Mouse (Mus musculus): Measurements from ENCODE around the gene Arf4. TPM values are rescaled to one million over a fixed set of nuclear protein-coding genes. Genes with fewer than 3 reads are reported as not detected.
A peak's percentile ranks its signal among the peaks of the same experiment; 100 is the strongest.

Arf4 gene
- total RNA-seq (2021): 100 to 1,000 TPM; 113 to 117 TPM

DNA sequence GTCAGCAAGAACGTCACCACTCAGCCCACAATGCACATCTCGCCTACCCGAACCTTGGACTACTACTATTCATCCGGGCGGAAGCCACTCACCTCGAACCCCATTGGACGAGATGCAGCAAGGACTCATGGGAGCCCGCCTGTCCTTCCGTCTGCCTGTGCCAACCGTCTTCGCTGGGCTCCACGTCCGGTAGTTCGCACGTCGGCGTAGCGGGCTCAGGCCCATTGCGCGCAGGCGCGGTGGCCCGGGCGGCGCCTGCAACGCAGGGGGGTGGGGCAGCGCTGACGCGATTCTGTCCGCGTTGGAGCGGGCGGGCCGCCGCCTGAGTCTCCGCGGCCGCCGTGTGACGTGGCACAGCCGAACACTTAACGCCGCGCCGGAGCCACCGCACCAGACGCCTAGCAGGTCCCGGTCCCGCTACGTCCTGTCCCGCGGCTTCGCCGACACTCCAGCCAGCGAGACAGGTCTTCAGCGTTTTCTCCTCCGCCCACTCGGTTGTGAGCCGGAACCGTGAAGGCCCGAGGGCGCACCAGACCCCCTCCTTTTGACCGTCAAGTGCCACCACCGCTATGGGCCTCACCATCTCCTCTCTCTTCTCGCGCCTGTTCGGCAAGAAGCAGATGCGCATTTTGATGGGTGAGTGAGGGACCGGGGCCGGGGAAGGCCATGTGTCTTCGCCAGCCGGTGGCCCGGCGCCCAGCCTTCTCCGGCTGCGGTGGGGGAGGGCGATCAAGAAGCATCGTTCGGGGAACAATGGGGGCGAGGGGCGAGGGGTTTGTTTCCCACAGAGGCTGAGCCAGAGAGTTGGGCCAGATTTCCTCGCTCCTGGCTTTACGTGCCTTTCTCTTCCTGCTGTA is at the start of gene Arf4:
Gene Arf4, plus strand, starts transcription at position 224 of the 857 bp plus-strand sequence.
- intact Hi-C loops (cut with DNase I): loop anchor here (5.0 kb wide), 2 partner anchors 106 to 146 kb away; partner anchors contain the start of gene Slmap

GRCm38 (mm10) chr14:26591353-26591752 is 46.5 kb upstream of the Arf4 start:
- intact Hi-C loops (cut with DNase I): no loop called here

More for the DNA sequence above, at the start of gene Arf4:
- DNase-seq (ENCODE audit: low spot score in 2 of 2): peak; percentile 98 to 100

GRCm38 (mm10) chr14:26593281-26593895 is 44.5 kb upstream of the Arf4 start:
- no peak for DNase-seq (ENCODE audit: low spot score in 2 of 2)
- intact Hi-C loops (cut with DNase I): no loop called here

More at GRCm38 (mm10) chr14:26591353-26591752, 46.5 kb upstream of the Arf4 start:
- DNase-seq (ENCODE audit: low spot score in 2 of 2): no peak

- intact Hi-C loops (cut with DNase I): loop anchor here (5.0 kb wide), 1 partner anchor 108 kb away; no protein-coding TSS in a partner anchor
- DNase-seq (ENCODE audit: low spot score in 2 of 2): no peak
Observed at GRCm38 (mm10) chr14:26595167-26595566, 42.7 kb upstream of the Arf4 start.

DNA sequence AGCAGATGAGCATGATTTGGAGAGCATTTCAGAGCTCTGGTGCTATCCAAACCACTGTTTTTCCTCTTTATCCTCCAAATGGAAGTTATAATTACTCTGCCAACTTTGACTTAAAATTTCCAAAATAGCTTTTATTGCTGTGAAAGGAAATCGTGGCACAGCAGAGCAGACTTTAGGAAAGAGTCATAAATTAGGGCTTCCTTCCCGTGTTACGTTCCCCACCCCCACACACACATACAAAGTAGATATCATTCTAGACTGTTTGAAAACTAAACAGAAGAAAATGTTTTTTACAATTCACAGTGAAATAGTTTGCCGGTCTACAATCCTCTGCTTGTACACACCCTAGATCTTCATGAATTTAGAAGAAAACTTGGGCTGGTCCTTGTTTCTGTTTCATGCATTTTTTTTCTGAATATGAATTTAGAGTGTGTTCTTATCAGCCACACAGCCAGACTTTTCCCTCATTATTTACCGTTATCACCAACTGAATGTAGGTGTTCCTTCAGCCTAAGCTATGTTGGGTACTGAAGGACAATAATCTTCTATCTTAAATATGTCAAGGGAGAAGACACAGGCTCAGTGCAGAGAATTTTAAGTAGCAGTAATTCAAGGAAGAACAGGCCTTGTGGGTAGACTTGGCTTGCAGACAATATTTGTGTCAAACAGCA is 42.0 kb upstream of the Arf4 start:
- intact Hi-C loops (cut with DNase I): loop anchor here (5.0 kb wide), 1 partner anchor 109 kb away; no protein-coding TSS in a partner anchor
- DNase-seq (ENCODE audit: low spot score in 2 of 2): peak in 1 of 2 experiments; percentile 3

DNA sequence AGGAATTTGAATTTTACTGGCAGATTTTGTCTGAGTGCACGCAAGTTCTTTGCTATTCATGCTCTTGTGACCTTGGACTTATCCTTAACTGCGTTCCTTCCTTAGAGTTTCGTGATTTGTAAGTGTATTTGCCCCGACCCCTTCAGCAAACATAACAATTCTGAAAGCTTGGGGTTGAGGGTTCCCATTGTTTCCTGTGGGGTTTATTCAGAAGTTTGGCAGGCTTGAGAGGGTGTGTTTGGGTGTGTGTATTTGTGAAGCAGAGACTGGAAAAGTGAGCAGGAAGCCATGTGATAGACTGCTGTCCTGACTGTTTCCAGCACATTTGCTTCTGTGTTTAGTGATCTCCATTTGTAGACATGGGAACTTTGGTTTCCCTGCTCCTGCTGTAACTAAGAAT is 32.5 kb upstream of the Arf4 start:
- DNase-seq (ENCODE audit: low spot score in 2 of 2): no peak
- intact Hi-C loops (cut with DNase I): no loop called here

DNA sequence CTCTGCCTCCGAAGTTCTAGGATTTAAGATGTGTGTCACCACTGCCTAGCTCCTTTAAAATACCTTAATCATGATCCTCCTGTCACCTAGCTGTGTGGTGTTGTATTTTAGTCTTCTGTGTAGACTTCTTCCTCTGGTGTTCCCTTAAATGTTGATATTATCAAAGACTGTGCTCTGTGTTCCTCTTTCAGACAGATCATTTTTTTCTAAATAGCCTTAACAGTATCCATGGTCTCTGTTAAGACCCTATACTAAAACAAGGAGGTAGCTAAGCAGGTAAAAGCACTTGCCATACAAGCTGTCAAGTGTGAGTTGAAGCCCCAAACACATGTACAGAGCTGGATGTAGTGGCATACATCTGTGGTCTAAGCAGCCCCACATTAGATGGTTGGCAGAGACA is 28.2 kb upstream of the Arf4 start:
- intact Hi-C loops (cut with DNase I): no loop called here

GRCm38 (mm10) chr14:26610689-26611088 is 27.2 kb upstream of the Arf4 start:
- intact Hi-C loops (cut with DNase I): no loop called here
- DNase-seq (ENCODE audit: low spot score in 2 of 2): no peak

More for the DNA sequence above, 28.2 kb upstream of the Arf4 start:
- no peak for DNase-seq (ENCODE audit: low spot score in 2 of 2)

- DNase-seq (ENCODE audit: low spot score in 2 of 2): no peak
- intact Hi-C loops (cut with DNase I): no loop called here
Observed at GRCm38 (mm10) chr14:26625301-26625700, 12.6 kb upstream of the Arf4 start.

GRCm38 (mm10) chr14:26626605-26627140 is 11.2 kb upstream of the Arf4 start:
- no peak for DNase-seq (ENCODE audit: low spot score in 2 of 2)
- intact Hi-C loops (cut with DNase I): no loop called here

DNA sequence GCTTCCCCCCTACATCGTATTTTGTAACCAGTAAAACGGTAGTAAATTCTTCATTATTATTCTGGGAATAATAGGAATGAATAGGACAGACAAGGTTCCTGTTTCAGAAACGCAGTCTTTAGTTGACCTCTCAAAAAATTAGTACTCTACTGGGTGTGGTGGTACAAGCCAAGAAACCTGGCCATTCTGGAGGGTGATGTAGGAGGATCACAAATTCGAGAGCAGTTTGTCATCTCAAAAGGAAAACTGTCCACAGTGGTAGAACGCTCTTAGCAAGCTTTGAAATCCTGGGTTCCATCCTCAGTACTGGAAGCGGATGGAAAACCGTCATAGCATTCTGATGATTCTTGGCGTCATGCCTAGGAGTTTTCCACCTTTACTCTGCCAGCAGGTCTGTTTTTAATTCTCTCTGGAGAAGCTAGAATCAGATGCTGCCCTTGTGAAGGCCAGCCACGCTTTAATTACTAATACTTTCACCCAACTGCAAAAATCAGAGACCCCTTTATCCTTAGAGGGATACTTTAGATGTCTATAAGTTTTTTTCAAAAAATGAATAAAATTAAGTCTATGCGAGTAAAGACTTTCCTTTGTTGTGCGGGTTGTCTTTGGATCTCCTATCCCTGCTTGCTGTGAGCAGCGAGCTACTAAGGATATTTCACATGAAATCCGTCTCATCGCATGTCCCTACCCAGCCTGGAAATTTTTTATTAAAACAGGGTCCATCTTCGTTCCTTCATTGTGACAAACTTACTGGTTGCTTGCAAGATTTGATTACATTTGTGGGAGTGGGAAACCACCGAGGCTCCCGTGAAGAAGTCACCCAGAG is 636 bp upstream of the Arf4 start:
- peak; percentile 27 to 55 for DNase-seq (ENCODE audit: low spot score in 2 of 2)
- intact Hi-C loops (cut with DNase I): loop anchor here (5.0 kb wide), 2 partner anchors 105 to 145 kb away; partner anchors contain the start of gene Slmap

DNA sequence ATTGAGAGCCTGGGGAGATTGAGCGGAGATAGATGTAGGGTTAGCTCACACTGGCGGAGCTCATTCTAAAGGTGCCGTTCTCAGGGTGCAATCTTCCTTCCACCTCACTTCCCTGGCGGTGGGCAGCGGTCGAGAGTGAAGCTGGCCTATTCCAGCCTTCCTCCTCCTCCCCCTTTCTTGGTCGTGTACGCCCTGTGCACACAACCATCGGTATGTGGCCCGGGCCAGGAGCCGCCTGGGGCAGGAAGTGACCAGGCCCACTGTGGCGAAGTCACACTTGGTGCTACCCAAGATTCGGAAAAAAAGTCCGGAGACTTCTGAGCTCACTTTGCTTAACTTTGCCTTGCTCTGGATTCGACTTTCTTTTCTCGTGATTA is 822 bp downstream of the Arf4 start:
- intact Hi-C loops (cut with DNase I): loop anchor here (5.0 kb wide), 2 partner anchors 106 to 146 kb away; partner anchors contain the start of gene Slmap

DNA sequence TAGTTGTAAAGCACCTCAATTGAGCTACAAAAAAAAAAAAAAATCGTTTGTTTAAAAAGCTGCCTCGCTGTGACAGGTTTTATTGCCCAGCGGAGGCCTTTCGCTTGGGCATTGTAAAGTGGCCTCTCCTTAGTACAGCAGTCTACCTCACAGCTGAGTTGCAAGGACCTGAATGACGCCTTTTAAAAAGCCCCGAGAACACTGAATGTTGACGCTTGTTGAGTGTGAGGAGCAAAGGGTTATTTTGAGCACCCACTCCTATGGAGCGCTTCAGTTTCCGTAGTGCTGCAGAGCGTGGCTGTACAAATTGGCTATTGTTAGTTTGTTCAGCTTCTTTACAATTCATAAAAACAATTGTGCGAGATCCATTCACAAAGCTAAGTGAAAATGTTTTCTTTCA is 1.4 kb downstream of the Arf4 start:
- DNase-seq (ENCODE audit: low spot score in 2 of 2): peak in 1 of 2 experiments; percentile 24
- intact Hi-C loops (cut with DNase I): loop anchor here (5.0 kb wide), 2 partner anchors 107 to 147 kb away; partner anchors contain the start of gene Slmap

More for the DNA sequence above, 822 bp downstream of the Arf4 start:
- peak in 1 of 2 experiments; percentile 38 for DNase-seq (ENCODE audit: low spot score in 2 of 2)

- no peak for DNase-seq (ENCODE audit: low spot score in 2 of 2)
- intact Hi-C loops (cut with DNase I): loop anchor here (5.0 kb wide), 2 partner anchors 108 to 148 kb away; partner anchors contain the start of gene Slmap
Observed at GRCm38 (mm10) chr14:26639961-26640360, 2.1 kb downstream of the Arf4 start.

- intact Hi-C loops (cut with DNase I): no loop called here
- DNase-seq (ENCODE audit: low spot score in 2 of 2): no peak
Observed at GRCm38 (mm10) chr14:26643006-26643624, 5.2 kb downstream of the Arf4 start.

DNA sequence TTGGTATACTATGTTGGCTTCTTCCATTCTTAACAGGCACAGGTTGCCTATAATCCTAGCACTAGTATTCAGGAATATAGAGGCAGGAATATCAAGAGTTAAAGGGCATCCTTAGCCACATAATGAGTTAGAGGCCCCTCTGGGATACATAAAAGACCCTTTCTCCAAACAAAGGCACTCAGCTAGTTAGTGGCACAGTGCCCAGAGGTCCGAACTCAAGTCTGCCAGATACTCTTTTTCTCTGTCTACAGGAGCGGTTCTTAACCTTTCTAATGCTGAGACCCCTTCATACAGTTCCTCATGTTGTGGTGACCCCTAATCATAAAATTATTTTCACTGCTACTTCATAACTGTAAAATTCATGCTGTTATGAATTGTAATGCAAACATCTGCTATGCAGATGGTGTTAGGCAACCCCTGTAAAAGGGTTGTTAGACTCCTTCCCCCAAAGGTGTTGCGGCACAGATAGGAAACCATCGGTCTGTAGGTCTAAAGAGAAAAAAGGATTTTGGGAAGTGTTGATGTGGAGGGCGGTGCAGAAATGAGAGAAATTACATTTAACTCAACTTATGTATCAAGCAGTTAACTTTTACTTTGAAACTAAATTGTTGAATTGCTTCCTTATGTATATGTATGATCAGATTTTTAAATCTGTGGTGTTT is 8.2 kb downstream of the Arf4 start:
- intact Hi-C loops (cut with DNase I): no loop called here
- DNase-seq (ENCODE audit: low spot score in 2 of 2): no peak

DNA sequence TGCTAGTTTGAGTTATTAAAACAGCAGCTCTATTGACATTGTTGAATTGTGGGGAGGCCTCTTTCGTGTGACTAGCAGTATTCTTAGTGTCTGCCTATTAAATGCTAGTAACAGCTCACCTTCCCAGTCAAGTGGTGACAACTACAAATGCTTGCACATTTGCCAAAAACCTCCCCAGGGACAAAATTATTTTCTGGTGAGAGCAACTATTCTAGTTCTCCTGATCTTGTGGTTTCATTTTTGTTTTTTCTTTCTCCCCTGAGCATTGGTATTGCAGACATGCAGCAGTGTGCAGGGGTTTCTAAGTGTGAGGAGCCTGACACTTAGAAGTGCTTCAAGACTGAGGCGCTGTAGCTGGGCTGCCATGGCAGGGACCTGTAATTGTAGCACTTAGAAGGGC is 9.9 kb downstream of the Arf4 start:
- DNase-seq (ENCODE audit: low spot score in 2 of 2): no peak
- intact Hi-C loops (cut with DNase I): no loop called here

- DNase-seq (ENCODE audit: low spot score in 2 of 2): no peak
- intact Hi-C loops (cut with DNase I): no loop called here
Observed at GRCm38 (mm10) chr14:26651901-26652300, 14.0 kb downstream of the Arf4 start.
